Mouse (Mus musculus) embryonic facial prominence, embryonic 11.5 days (tissue): Measurements from ENCODE around the gene Agrp. TPM values are rescaled to one million over a fixed set of nuclear protein-coding genes. Genes with fewer than 3 reads are reported as not detected.
"Not testable (repeated sequence)": the region's sequence is repeated elsewhere in the genome, so short reads cannot be mapped to it uniquely, and the experiment has no call there.

Experiments
- ATAC-seq: fragments of 200-750 bp; cut with Nextera tagmentation; replicated peaks from 2 replicates; pipeline ENCODE4 v1.8.0; 2017; ENCODE audit warnings: low read depth; ENCODE audit not compliant: insufficient number of reproducible peaks, low FRiP score, low TSS enrichment
- DNase-seq: peaks from one replicate; pipeline ENCODE4 v3.0.0-alpha.2; 2015; ENCODE audit warnings: low spot score
- H3K27ac ChIP-seq: fragments of 300-500 bp; sonication (generic); replicated peaks from 2 replicates; pipeline ENCODE4 v1.5.1; 2014; ENCODE audit warnings: mild to moderate bottlenecking, low read depth, low read length, control low read depth
- H3K27me3 ChIP-seq: fragments of 300-500 bp; sonication (generic); 2 replicates; pipeline ENCODE4 v1.6.1; 2014; ENCODE audit warnings: mild to moderate bottlenecking, low read length, moderate library complexity, mixed read lengths; ENCODE audit not compliant: control insufficient read depth, insufficient read depth
- H3K36me3 ChIP-seq: fragments of 300-500 bp; sonication (generic); replicated peaks from 2 replicates; pipeline ENCODE4 v1.6.1; 2014; ENCODE audit warnings: low read depth, mild to moderate bottlenecking, low read length, moderate library complexity, mixed read lengths; ENCODE audit not compliant: control insufficient read depth, insufficient read depth
- H3K4me1 ChIP-seq: fragments of 300-500 bp; sonication (generic); 2 replicates; pipeline ENCODE4 v1.6.1; 2014; ENCODE audit warnings: low read length, mixed read lengths; ENCODE audit not compliant: control insufficient read depth, insufficient read depth
- H3K4me2 ChIP-seq: fragments of 300-500 bp; sonication (generic); 2 replicates; pipeline ENCODE4 v1.6.1; 2014; ENCODE audit warnings: low read depth, mild to moderate bottlenecking, control low read depth, low read length, moderate library complexity
- H3K4me3 ChIP-seq: fragments of 300-500 bp; sonication (generic); 2 replicates; pipeline ENCODE4 v1.5.1; 2014; ENCODE audit warnings: low read depth, low read length, control low read depth
- H3K9ac ChIP-seq: fragments of 300-500 bp; sonication (generic); replicated peaks from 2 replicates; pipeline ENCODE4 v1.6.1; 2014; ENCODE audit warnings: mild to moderate bottlenecking, control low read depth, low read length
- H3K9me3 ChIP-seq: fragments of 300-500 bp; sonication (generic); replicated peaks from 2 replicates; pipeline ENCODE4 v1.6.1; 2016; ENCODE audit warnings: mild to moderate bottlenecking, low read length, inconsistent platforms, mixed read lengths; ENCODE audit not compliant: control insufficient read depth
- WGBS: fragments of 180-500 bp; shearing (Covaris S2); extraction: QIAGEN DNeasy Blood & Tissue Kit; methylation state at CpG from one replicate; pipeline ENCODE4 v1.1.7; 2014; 5-methylcytosine and 5-hydroxymethylcytosine counted together
- polyA plus RNA-seq: library from polyadenylated mRNA; unstranded; fragments of >200 nt; fragmentation: Nextera tagmentation; extraction: Ambion mirVana; gene quantifications from 2 replicates; pipeline ENCODE4 v1.2.1, GENCODE M21; 2014

The Agrp gene
- polyA plus RNA-seq, 1 experiment from 2014 or later = 1.0 TPM

- Histone ChIP-seq H3K4me1 (no peaks in the 10 kb centered on the region; the same call in 1 of the 2 replicates), H3K4me3 (peak overlapping the region; percentile 86), H3K27me3 (no peaks in the 10 kb centered on the region), H3K27ac (no peak overlapping the region), H3K9me3 (no peaks in the 10 kb centered on the region), H3K9ac (peak overlapping the region; percentile 56), H3K36me3 (no peaks in the 10 kb centered on the region), H3K4me2 (peak overlapping the region; percentile 91)
- DNase-seq (peak; percentile 18), ATAC-seq (peak; percentile 11; the same call in 1 of the 2 replicates)
- WGBS = 27% methylated on average over 27 of the region's 27 CpGs
Measured at GRCm38 (mm10) chr8:105566703-105567595, 70.2 kb downstream of the Agrp start.

- Histone ChIP-seq H3K4me2 (peak within 1 kb of the TSS; percentile 91), H3K9ac (peak within 1 kb of the TSS; percentile 82), H3K36me3 (no peaks in the 10 kb centered on the region), H3K27ac (peak within 1 kb of the TSS; percentile 20; the same call in 1 of the 2 replicates), H3K9me3 (no peaks in the 10 kb centered on the region), H3K27me3 (no peaks in the 10 kb centered on the region), H3K4me3 (peak within 1 kb of the TSS; percentile 86), H3K4me1 (no peaks in the 10 kb centered on the region; the same call in 1 of the 2 replicates)
- peak; percentile 100 for DNase-seq
- 4% methylated on average over 53 of the region's 53 CpGs for WGBS
- ATAC-seq = peak; percentile 99
Measured at GRCm38 (mm10) chr8:105565952-105566702, 71.1 kb downstream of the Agrp start, which contains the start of gene Atp6v0d1. Gene Atp6v0d1 (minus strand): TSS chr8:105566047.

GRCm38 (mm10) chr8:105565401-105565881, 71.8 kb downstream of the Agrp start:
- DNase-seq = no peak

GRCm38 (mm10) chr8:105564573-105565229, 72.5 kb downstream of the Agrp start:
- WGBS = 87% methylated on average over 9 of the region's 9 CpGs
- DNase-seq = not testable (repeated sequence)
- H3K4me3 ChIP-seq = peak overlapping the region; percentile 86

More at GRCm38 (mm10) chr8:105565401-105565881, 71.8 kb downstream of the Agrp start:
- under 1% methylated on average over 31 of the region's 31 CpGs for WGBS
- Histone ChIP-seq H3K27ac (no peak overlapping the region), H3K4me3 (peak overlapping the region; percentile 86), H3K36me3 (no peaks in the 10 kb centered on the region), H3K4me1 (no peaks in the 10 kb centered on the region; the same call in 1 of the 2 replicates), H3K27me3 (no peaks in the 10 kb centered on the region), H3K9ac (peak overlapping the region; percentile 82), H3K9me3 (no peaks in the 10 kb centered on the region), H3K4me2 (peak overlapping the region; percentile 91)
- ATAC-seq = peak; percentile 76

GRCm38 (mm10) chr8:105563871-105564270, 73.3 kb downstream of the Agrp start:
- no peaks in the 10 kb centered on the region; the same call in 1 of the 2 replicates for H3K4me1 ChIP-seq
- no peak overlapping the region for H3K4me2 ChIP-seq
- H3K9ac ChIP-seq = no peak overlapping the region
- no peak overlapping the region for H3K4me3 ChIP-seq
- H3K27ac ChIP-seq = no peak overlapping the region
- WGBS = 81% methylated on average over 1 of the region's 1 CpGs
- ATAC-seq = no peak
- no peaks in the 10 kb centered on the region for H3K27me3 ChIP-seq
- no peaks in the 10 kb centered on the region for H3K36me3 ChIP-seq
- H3K9me3 ChIP-seq = no peaks in the 10 kb centered on the region
- no peak for DNase-seq

More at GRCm38 (mm10) chr8:105564573-105565229, 72.5 kb downstream of the Agrp start:
- H3K27me3 ChIP-seq, ATAC-seq, H3K4me1 ChIP-seq, H3K27ac ChIP-seq, H3K36me3 ChIP-seq, H3K9me3 ChIP-seq: not testable (repeated sequence)
- Histone ChIP-seq H3K4me2 (peak overlapping the region; percentile 91), H3K9ac (peak overlapping the region; percentile 82)

GRCm38 (mm10) chr8:105562863-105563262, 74.3 kb downstream of the Agrp start:
- Histone ChIP-seq H3K9ac (no peak overlapping the region), H3K4me1 (no peaks in the 10 kb centered on the region; the same call in 1 of the 2 replicates), H3K36me3 (no peaks in the 10 kb centered on the region), H3K27ac (no peak overlapping the region), H3K27me3 (no peaks in the 10 kb centered on the region), H3K4me3 (no peak overlapping the region), H3K4me2 (no peak overlapping the region), H3K9me3 (no peaks in the 10 kb centered on the region)
- WGBS = 79% methylated on average over 3 of the region's 3 CpGs
- ATAC-seq (no peak), DNase-seq (no peak)

- Histone ChIP-seq H3K9me3 (no peaks in the 10 kb centered on the region), H3K27ac (no peak overlapping the region), H3K36me3 (no peaks in the 10 kb centered on the region), H3K4me1 (no peaks in the 10 kb centered on the region), H3K4me3 (no peak overlapping the region), H3K9ac (no peak overlapping the region), H3K4me2 (no peak overlapping the region), H3K27me3 (no peaks in the 10 kb centered on the region)
- DNase-seq (no peak), ATAC-seq (no peak)
- 75% methylated on average over 3 of the region's 3 CpGs for whole genome bisulfite sequencing
Measured at GRCm38 (mm10) chr8:105555230-105555629, 82.0 kb downstream of the Agrp start.
